Mouse (Mus musculus) gastrocnemius, postnatal 25 days (tissue): ENCODE results near the gene Fsd1l. TPM values are rescaled to one million over a fixed set of nuclear protein-coding genes. Genes with fewer than 3 reads are reported as not detected.

Experiments used
- DNase-seq: peaks from one replicate; pipeline ENCODE4 v3.0.0; 2022
- long read RNA-seq, 2 experiments: library from polyadenylated mRNA; stranded (forward); transcript quantifications; one replicate each; pipeline ENCODE4 v2.0.0; 2021
- total RNA-seq, 2 experiments: library from RNA; stranded (reverse); gene quantifications; 1 replicate in 1 of 2; 2 replicates in 1 of 2; pipeline ENCODE4 v1.2.3; 2021

Fsd1l gene
- total RNA-seq = 10 to 100 TPM; 14.0 to 16.4 TPM
- long read RNA-seq, experiment 1, partial matches to known transcripts = 0 of 1 reads
- long read RNA-seq, experiment 1, other reads (novel, unspliced or antisense) = 1 of 1 reads
- long read RNA-seq, experiment 2, partial matches to known transcripts = 0 of 2 reads
- long read RNA-seq, experiment 2, other reads (novel, unspliced or antisense) = 2 of 2 reads

GRCm38 (mm10) chr4:53631316-53632010 is at the start of gene Fsd1l:
Gene Fsd1l, plus strand, starts transcription at chr4:53631471.
- DNase-seq = peak; percentile 76

- no peak for DNase-seq
These were observed 43.6 kb upstream of the Fsd1l start for GRCm38 (mm10) chr4:53587676-53588075.

GRCm38 (mm10) chr4:53588936-53589335 is 42.3 kb upstream of the Fsd1l start:
- no peak for DNase-seq

GRCm38 (mm10) chr4:53589466-53589865 is 41.8 kb upstream of the Fsd1l start:
- DNase-seq = no peak

GRCm38 (mm10) chr4:53590163-53590562 is 41.1 kb upstream of the Fsd1l start:
- no peak for DNase-seq

GRCm38 (mm10) chr4:53590691-53591447 is 40.4 kb upstream of the Fsd1l start:
- DNase-seq = no peak

GRCm38 (mm10) chr4:53591536-53591935 is 39.7 kb upstream of the Fsd1l start:
- DNase-seq = no peak

- no peak for DNase-seq
These were observed 39.3 kb upstream of the Fsd1l start for GRCm38 (mm10) chr4:53591941-53592340.

- DNase-seq = peak; percentile 44
These were observed 38.9 kb upstream of the Fsd1l start for GRCm38 (mm10) chr4:53592386-53592785.

- DNase-seq = peak; percentile 49
These were observed 37.1 kb upstream of the Fsd1l start for GRCm38 (mm10) chr4:53594204-53594603.

GRCm38 (mm10) chr4:53595246-53596062 is 35.8 kb upstream of the Fsd1l start:
- DNase-seq = no peak

- no peak for DNase-seq
These were observed 35.0 kb upstream of the Fsd1l start for GRCm38 (mm10) chr4:53596063-53596895.

- no peak for DNase-seq
These were observed 30.8 kb upstream of the Fsd1l start for GRCm38 (mm10) chr4:53600462-53600861.

GRCm38 (mm10) chr4:53614576-53615225 is 16.6 kb upstream of the Fsd1l start:
- DNase-seq = no peak

GRCm38 (mm10) chr4:53617968-53618367 is 13.3 kb upstream of the Fsd1l start:
- no peak for DNase-seq

GRCm38 (mm10) chr4:53620104-53620503 is 11.2 kb upstream of the Fsd1l start:
- DNase-seq = no peak

- DNase-seq = no peak
These were observed 10.2 kb upstream of the Fsd1l start for GRCm38 (mm10) chr4:53621084-53621483.

GRCm38 (mm10) chr4:53621490-53621889 is 9.8 kb upstream of the Fsd1l start:
- no peak for DNase-seq

GRCm38 (mm10) chr4:53623711-53624110 is 7.6 kb upstream of the Fsd1l start:
- no peak for DNase-seq

GRCm38 (mm10) chr4:53624816-53625215 is 6.5 kb upstream of the Fsd1l start:
- no peak for DNase-seq

GRCm38 (mm10) chr4:53625263-53625662 is 6.0 kb upstream of the Fsd1l start:
- DNase-seq = no peak
